Mouse (Mus musculus) hematopoietic multipotent progenitor cell, adult 10-12 weeks (in vitro differentiated cells): ENCODE measurements around the gene Taar5. TPM values are rescaled to one million over a fixed set of nuclear protein-coding genes. Genes with fewer than 3 reads are reported as not detected.

Experiments used
- polyA plus RNA-seq: library from polyadenylated mRNA; stranded (reverse); fragments of >175 nt; gene quantifications from 2 replicates; pipeline ENCODE4 v1.2.3, GENCODE M21; 2012; ENCODE audit warnings: low replicate concordance

Taar5 gene
- not detected in 2 replicates for polyA plus RNA-seq

GRCm38 (mm10) chr10:23970656-23971165 lies at the start of gene Taar5:
Taar5 (plus strand) TSS chr10:23970706.

DNA sequence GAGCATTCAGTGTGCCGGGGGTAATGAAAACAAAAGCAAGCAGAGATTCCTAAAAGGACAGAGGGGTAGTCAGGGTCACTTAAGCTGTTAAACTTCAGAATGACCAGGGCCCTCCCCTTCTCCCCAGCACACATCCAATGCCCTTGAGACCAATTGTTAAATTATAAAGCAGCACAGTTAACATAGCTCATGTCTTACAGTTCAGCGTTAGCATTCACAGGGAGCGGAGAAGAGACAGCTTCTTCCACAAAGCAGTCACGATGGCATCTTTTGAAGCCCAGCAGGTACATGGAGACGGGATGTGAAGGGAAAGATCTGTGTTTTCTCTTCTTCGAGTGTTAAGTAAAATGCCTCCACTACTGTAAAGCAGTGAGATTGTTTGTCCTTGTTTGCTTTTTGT lies 32.2 kb upstream of the Taar5 start, which contains the start of gene Taar2:
TSS of gene Taar2 (plus strand) at position 261 of the 400 bp plus-strand sequence.

DNA sequence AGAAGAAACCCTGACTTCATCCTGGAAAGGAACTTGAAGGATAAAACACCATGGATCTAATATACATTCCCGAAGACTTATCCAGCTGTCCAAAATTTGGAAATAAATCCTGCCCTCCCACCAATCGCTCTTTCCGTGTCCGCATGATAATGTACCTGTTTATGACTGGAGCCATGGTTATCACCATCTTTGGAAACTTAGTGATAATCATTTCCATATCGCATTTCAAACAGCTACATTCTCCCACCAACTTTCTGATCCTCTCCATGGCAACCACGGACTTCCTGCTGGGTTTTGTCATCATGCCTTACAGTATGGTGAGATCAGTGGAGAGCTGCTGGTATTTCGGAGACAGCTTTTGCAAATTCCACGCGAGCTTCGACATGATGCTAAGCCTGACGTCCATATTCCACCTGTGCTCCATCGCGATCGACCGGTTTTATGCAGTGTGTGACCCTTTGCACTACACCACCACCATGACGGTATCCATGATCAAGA lies 20.9 kb upstream of the Taar5 start, which contains the start of gene Taar3:
TSS of gene Taar3 (plus strand) at position 51 of the 498 bp plus-strand sequence.

DNA sequence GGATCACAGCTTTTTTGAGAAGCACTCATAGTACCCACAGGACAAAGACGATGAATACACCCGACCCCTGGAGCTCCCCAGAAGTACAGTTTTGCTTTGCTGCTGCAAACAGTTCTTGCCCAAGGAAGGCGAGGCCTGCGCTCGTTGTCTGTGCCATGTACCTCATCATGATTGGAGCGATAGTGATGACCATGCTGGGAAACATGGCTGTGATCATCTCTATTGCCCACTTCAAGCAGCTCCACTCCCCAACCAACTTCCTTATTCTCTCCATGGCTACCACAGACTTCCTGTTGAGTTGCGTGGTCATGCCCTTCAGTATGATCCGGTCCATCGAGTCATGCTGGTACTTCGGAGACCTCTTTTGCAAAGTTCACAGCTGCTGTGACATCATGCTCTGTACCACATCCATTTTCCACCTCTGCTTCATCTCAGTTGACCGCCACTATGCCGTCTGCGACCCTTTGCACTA lies 10.0 kb upstream of the Taar5 start, which contains the start of gene Taar4:
TSS of gene Taar4 (plus strand) at position 51 of the 472 bp plus-strand sequence.

DNA sequence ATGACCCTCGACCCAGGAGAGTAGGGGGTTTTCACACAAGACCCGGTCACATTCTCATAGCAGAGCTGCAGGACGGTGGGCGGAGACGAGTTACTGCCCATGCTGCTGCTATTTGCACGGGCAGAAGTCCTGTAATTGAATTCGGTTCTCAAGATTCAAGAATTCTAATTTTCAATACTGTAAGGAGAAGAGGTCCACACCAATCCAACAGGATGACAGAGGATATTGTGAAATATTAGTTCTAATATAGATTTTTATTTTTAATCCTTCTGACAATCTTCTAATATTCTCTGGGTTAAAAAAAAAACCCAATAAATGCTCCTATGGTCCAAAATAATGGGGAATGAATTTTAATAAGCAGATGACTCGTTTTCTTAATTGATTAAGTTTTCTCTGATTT lies 15.0 kb downstream of the Taar5 start, which contains the start of gene Taar6:
TSS of gene Taar6 (minus strand) at position 101 of the 400 bp plus-strand sequence.

GRCm38 (mm10) chr10:23993381-23993780 lies 22.9 kb downstream of the Taar5 start, which contains the start of gene Taar7a:
Taar7a (minus strand) TSS chr10:23993481.

DNA sequence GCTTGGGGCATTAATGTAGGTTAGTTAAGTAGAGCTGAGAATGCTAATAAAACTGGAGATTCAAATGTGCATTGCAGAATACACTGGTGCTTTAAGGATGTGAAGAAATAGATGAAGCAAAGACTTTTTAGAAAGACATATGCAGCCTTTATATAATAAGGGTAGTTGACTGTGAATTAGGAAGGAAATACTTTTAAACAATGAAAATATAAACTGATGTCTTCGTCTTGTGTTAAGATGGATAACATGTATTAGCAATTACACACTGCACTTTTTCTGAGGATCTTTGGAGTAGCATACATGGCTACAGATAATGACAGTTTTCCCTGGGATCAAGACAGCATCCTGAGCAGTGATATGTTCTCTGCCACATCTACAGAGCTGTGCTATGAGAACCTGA lies 29.1 kb downstream of the Taar5 start, which contains the start of gene Taar7b:
TSS of gene Taar7b (plus strand) at position 301 of the 400 bp plus-strand sequence.

Other genes starting within 250 kb of the Taar5 start
- 112 and 1,195 TPM in 2 replicates for gene Rps12, start 183.4 kb upstream of the Taar5 start, polyA plus RNA-seq
- gene Slc18b1, start 173.7 kb upstream of the Taar5 start, polyA plus RNA-seq = 0.29 and 1.0 TPM in 2 replicates
- 0.17 and 0.43 TPM in 2 replicates for gene Vnn3, start 119.2 kb upstream of the Taar5 start, polyA plus RNA-seq
- not detected in 2 replicates for gene Vnn1, start 76.0 kb upstream of the Taar5 start, polyA plus RNA-seq
- not detected in 2 replicates for gene Taar1, start 50.4 kb upstream of the Taar5 start, polyA plus RNA-seq
- not detected in 2 replicates for gene Taar2, start 32.1 kb upstream of the Taar5 start, polyA plus RNA-seq
- not detected in 2 replicates for gene Taar3, start 21.1 kb upstream of the Taar5 start, polyA plus RNA-seq
- not detected in 2 replicates for gene Taar4, start 10.2 kb upstream of the Taar5 start, polyA plus RNA-seq
- gene Taar6, start 14.9 kb downstream of the Taar5 start, polyA plus RNA-seq = not detected in 2 replicates
- not detected in 2 replicates for gene Taar7a, start 22.8 kb downstream of the Taar5 start, polyA plus RNA-seq
- not detected in 2 replicates for gene Taar7b, start 29.2 kb downstream of the Taar5 start, polyA plus RNA-seq
- not detected in 2 replicates for gene Taar7d, start 56.5 kb downstream of the Taar5 start, polyA plus RNA-seq
- gene Taar7e, start 66.9 kb downstream of the Taar5 start, polyA plus RNA-seq = not detected in 2 replicates
- not detected in 2 replicates for gene Taar7f, start 78.8 kb downstream of the Taar5 start, polyA plus RNA-seq
- gene Taar8a, start 105.8 kb downstream of the Taar5 start, polyA plus RNA-seq = not detected in 2 replicates
- not detected in 2 replicates for gene Taar8b, start 121.6 kb downstream of the Taar5 start, polyA plus RNA-seq
- gene Taar8c, start 131.2 kb downstream of the Taar5 start, polyA plus RNA-seq = not detected in 2 replicates
- not detected in 2 replicates for gene Taar9, start 138.8 kb downstream of the Taar5 start, polyA plus RNA-seq
- gene Stx7, start 178.6 kb downstream of the Taar5 start, polyA plus RNA-seq = 149 and 409 TPM in 2 replicates